Mouse (Mus musculus): Measurements from ENCODE around the gene Spred3.
"Not testable (repeated sequence)": the region's sequence is repeated elsewhere in the genome, so short reads cannot be mapped to it uniquely, and the experiment has no call there.

Gene Spred3

DNA sequence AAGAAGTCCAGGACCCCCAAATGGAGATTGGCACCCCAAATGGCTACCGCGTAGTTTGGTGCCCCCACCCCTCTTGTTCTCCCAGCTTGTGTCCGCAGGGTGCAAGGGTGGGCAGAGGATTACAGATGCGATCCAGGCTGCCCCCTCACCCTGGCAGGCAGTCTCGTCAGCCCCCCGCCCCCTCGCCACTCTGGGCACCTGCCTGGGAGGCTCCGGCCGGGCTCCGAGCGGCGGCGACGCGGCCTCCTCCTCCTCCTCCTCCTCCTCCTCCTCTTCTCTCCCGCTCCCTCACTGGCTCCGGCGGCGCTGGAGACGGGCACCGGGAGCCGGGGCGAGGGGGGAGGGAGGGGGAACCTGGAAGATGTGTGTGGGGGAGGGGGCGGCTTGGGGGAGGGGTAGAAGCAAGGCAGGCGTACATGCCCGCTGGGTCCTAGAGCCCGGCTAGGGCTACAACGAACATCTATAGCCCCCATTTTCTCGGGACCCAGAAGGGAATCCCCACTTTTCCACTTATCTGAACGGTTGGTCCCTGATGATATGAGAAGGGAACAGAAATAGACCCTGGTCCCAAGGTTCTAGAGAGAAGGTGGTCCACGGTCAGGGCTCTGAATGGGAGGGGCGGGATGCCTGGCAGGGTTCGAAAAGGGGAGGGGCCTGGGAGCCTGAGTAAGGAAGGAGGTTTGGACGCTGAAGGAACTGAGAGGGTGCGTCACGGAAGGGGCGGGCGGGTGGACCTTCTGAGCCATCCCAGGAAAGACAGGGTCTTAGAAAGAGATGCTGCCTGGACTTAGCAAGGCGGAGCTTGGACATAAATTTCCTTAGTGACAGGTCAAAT lies 763 bp downstream of the Spred3 start:
- DNase-seq (ENCODE audit: low read depth, low spot score), result no peak

DNA sequence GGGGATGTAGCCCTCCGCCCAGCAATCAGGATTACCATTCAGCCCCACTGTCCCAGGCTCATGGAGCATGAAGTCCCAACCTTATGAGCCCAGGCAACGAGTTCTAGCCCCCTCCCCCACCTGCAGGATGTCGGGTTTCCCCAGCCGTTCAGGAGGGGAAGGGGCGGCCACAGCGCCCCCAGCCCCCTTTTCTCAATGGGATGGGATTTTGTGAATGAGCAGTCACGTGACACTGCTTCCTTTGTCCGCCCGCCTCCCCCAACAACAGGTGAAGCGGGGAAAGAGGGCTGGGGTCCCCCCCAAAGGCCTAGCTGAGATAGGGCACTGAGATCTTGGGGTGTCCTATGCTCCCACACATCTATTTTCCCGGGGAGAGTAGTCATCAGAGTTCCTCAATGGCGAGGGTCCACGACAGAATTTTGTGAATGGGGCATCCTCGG lies 1.4 kb downstream of the Spred3 start:
- DNase-seq (ENCODE audit: low read depth, low spot score), result no peak

DNA sequence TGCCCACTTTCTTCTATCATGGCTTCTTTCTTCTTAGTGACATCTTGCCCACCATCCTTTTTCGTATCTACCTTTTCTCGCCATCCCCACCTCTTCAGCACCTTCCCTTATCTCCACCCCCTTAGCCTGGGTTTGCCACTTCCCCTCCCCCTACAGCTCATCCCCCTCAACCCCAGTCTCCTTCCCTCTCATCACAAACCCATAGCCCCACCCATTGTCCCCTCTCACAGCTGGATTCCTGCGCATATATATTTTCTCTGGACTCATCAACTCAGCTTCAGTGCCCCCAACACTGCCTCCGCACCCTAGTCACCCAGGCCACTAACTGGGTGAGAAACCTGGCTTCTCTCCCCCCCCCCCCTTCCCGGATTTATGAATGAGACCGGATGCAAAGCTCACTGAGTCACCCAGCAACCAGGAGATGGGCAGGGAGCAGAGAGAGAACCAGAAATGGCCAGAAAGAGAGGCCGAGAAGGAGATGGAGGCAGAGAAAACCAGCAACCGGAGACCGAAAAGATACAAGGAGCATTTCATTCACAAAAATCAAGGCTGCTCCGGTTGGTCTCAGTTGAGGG lies 2.0 kb downstream of the Spred3 start:
- no peak for DNase-seq (ENCODE audit: low read depth, low spot score)

GRCm38 (mm10) chr7:29167656-29168055 lies 2.6 kb downstream of the Spred3 start:
- DNase-seq (ENCODE audit: low read depth, low spot score), result no peak

- no peak for DNase-seq (ENCODE audit: low read depth, low spot score)
Observed at GRCm38 (mm10) chr7:29162750-29163525, 7.3 kb downstream of the Spred3 start.

- DNase-seq (ENCODE audit: low read depth, low spot score), result no peak
Observed at GRCm38 (mm10) chr7:29162294-29162693, 7.9 kb downstream of the Spred3 start.

- DNase-seq (ENCODE audit: low read depth, low spot score), result no peak
Observed at GRCm38 (mm10) chr7:29158264-29158663, 11.9 kb downstream of the Spred3 start.

GRCm38 (mm10) chr7:29155838-29156782 lies 14.1 kb downstream of the Spred3 start, which contains the start of gene Fam98c:
TSS of gene Fam98c (minus strand) at chr7:29156234.
- peak; percentile 62 for DNase-seq (ENCODE audit: low read depth, low spot score)

DNA sequence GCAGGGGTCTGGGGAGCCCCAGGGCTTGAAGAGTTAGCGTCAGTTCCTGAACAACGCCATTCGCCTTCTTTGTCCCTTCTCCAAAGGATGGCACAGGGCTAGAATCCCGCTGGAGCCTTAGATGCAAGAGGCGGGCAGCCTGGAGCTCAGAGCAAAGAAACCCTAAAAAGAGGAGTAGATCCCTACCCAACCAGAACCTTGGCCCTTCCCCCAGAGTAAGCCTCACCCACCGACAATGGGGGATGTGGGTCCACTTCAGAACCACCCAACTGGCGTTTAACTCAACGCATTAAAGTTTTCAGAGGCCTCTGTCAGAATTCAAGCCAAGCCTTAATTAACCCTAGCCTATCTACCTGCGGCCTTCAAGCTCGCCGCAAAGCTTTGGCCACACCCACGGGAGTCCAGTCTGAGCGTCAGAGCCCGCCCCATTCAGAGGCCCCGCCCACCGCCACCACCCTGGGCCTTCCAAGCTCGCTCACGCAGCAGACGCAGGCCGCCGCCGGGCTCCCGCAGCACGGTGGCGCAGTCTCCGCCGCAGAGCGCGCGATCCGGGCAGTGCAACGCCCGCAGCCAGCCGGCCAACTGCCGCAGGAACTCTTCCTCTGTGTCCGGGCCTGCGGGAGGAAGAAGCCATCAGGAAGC lies 14.9 kb downstream of the Spred3 start:
- DNase-seq (ENCODE audit: low read depth, low spot score), result peak; percentile 77

GRCm38 (mm10) chr7:29154018-29154720 lies 16.0 kb downstream of the Spred3 start:
- no peak for DNase-seq (ENCODE audit: low read depth, low spot score)

DNA sequence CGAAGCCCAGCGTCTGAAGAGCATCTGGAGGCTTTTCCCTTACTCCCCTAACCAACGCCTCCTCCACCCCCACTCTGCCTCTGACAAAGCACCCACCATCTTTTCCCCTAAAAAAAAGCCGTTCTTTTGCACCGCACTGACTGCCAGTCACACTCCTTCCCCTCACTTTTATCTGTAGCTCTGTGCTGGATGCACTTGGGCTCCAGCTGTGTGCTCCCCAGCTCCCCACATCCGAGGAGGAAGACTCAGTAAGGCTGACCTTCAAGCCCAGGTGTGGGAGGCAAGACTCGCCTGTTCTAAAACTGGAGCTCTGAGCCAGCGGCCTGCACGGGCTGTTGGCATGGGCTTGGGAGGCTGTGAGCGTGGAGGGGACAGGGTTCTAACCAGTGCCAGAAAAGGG lies 18.7 kb downstream of the Spred3 start:
- no peak for DNase-seq (ENCODE audit: low read depth, low spot score)

GRCm38 (mm10) chr7:29148771-29149170 lies 21.4 kb downstream of the Spred3 start:
- no peak for DNase-seq (ENCODE audit: low read depth, low spot score)

- DNase-seq (ENCODE audit: low read depth, low spot score), result no peak
Observed at GRCm38 (mm10) chr7:29146625-29147367, 23.4 kb downstream of the Spred3 start.

DNA sequence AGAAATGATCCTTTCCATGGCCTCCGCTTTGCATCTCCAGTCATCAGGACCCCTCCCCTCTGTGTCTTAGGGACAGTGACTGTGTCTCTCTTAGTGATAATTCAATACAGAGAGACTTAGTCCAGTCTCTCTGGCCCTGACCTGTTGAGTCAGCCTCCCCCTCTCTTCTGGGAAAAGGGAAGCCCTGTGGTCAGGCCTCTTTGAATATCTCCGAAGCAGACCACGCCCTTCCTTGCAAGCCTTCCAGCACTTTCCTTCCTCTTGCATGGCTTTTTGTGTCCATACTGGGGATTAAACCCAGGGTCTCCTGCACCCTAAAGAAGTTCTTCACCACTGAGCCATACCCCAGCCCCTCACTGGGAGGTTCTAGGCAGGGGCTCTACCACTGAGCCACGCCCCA lies 26.2 kb downstream of the Spred3 start:
- DNase-seq (ENCODE audit: low read depth, low spot score), result no peak

- no peak for DNase-seq (ENCODE audit: low read depth, low spot score)
Observed at GRCm38 (mm10) chr7:29141416-29141815, 28.8 kb downstream of the Spred3 start.

GRCm38 (mm10) chr7:29139237-29139636 lies 31.0 kb downstream of the Spred3 start:
- not testable (repeated sequence) for DNase-seq (ENCODE audit: low read depth, low spot score)

- DNase-seq (ENCODE audit: low read depth, low spot score), result no peak
Observed at GRCm38 (mm10) chr7:29137429-29137828, 32.8 kb downstream of the Spred3 start.

- DNase-seq (ENCODE audit: low read depth, low spot score), result no peak
Observed at GRCm38 (mm10) chr7:29134693-29135386, 35.4 kb downstream of the Spred3 start, which contains the start of gene Rasgrp4. TSS of gene Rasgrp4 (plus strand) at chr7:29134851.

GRCm38 (mm10) chr7:29134230-29134629 lies 36.0 kb downstream of the Spred3 start:
- DNase-seq (ENCODE audit: low read depth, low spot score), result no peak

Data from retina, postnatal 7 days (tissue).